Mouse (Mus musculus): Measurements from ENCODE around the gene Rabgef1.

DNA sequence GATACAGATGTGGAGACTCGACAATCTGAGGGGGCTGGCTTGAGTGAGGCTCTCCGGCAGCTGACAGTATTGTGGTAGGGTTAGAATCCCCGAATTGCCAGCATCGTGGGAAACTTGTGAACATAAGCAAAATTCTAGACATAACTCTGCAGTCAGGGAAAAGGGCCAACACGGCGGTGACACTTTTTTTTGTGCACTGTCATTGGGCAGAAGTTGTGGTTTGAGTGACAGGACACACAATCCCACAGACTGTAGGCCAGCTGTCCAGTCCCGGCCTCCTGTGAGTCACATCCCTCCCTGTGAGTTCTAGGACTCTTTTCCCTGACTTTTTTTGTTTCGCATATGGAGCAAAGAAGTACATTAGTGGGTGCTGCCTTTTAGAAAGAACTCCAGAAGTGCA is 25.6 kb upstream of the Rabgef1 start:
- TF ChIP-seq CTCF (IDR thresholded peaks at IDR 0.05; ENCODE audit: low read depth), result no peak
- TF ChIP-seq EP300 (IDR thresholded peaks at IDR 0.05; ENCODE audit: low read depth), result no peak

Data from liver, postnatal 0 days (tissue).